Mouse (Mus musculus): ENCODE results near the gene Pitpnc1. TPM values are rescaled to one million over a fixed set of nuclear protein-coding genes. Genes with fewer than 3 reads are reported as not detected.

The Pitpnc1 gene
- polyA plus RNA-seq, 1 experiment from 2014 or later: 26.8 TPM

DNA sequence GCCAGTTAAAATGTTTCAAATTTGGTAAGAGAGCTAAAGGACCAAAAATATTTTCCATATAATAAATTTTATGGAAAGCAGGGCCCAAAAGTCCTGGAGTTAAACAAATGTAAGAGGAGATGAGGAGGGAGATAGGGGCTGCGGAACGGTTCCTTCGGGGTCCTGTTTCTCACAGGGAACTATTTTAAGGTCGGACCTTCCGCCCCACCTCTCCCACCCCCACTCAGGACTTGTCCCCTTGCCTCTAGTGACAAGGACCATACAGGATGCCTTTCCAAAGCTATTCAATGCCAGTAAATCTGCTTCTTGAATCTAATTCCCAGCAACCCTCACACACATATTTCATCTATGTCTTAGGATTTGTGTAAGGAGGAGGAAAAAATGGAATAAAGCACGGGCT is 100.8 kb downstream of the Pitpnc1 start:
- DNase-seq (ENCODE audit: low spot score): no peak
- Histone ChIP-seq H3K27ac (ENCODE audit: low read depth, low read length) (no peak overlapping the region), H3K4me2 (replicated peaks; ENCODE audit: low read depth, low read length) (no peak overlapping the region), H3K9ac (ENCODE audit: low read depth, low read length) (no peak overlapping the region), H3K36me3 (ENCODE audit: control insufficient read depth, insufficient read depth, low read length) (no peaks in the 10 kb centered on the region), H3K4me1 (replicated peaks; ENCODE audit: control insufficient read depth, insufficient read depth, low read length) (no peaks in the 10 kb centered on the region), H3K27me3 (ENCODE audit: control insufficient read depth, insufficient read depth, low read length) (no peaks in the 10 kb centered on the region), H3K4me3 (ENCODE audit: low read depth, low read length) (no peak overlapping the region), H3K9me3 (ENCODE audit: control insufficient read depth, low read length) (no peaks in the 10 kb centered on the region)
- 95% methylated on average over 6 of the region's 6 CpGs for WGBS
- ATAC-seq (ENCODE audit: low FRiP score): no peak

DNA sequence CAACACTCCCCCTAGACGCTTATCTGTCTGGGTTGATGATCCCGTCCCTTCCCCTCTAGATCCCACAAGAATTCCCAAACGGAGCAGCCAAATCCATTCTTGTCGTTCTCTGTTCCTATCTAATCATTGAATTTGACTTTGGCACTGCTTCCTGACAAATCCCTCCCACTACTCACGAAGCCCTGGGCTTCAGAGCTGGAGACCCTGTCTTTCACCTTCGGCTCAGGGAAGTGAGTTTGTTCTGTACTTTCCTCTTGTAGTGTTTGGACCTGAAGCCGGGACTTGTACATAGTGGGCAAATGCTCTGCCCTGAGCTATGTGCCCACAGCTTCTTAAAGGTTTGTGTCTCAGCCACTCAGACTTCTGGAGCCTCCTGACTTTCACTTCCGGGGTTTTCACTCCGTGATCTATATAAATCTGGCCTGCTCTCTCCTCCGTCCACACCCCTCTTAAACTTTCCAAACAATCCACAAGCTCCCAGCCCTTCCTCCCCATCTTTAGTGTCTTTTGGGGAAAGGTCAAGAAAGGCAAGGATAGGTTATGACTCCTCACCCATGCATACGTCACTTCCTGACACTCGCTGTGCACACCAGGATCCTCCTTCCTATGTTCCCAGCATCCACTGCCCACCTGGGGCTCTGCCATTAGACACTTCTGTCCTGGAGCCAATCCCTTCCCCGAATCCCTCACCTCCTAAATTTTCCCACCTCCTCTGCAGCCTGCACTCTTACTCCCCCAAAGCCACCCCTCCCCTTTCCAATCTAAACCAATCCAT is 104.4 kb downstream of the Pitpnc1 start:
- H3K27me3 ChIP-seq (ENCODE audit: control insufficient read depth, insufficient read depth, low read length): no peaks in the 10 kb centered on the region
- ATAC-seq (ENCODE audit: low FRiP score) (no peak), DNase-seq (ENCODE audit: low spot score) (no peak)
- H3K4me2 ChIP-seq (replicated peaks; ENCODE audit: low read depth, low read length): no peak overlapping the region
- no peak overlapping the region for H3K4me3 ChIP-seq (ENCODE audit: low read depth, low read length)
- WGBS: 79% methylated on average over 13 of the region's 13 CpGs
- no peaks in the 10 kb centered on the region for H3K4me1 ChIP-seq (replicated peaks; ENCODE audit: control insufficient read depth, insufficient read depth, low read length)
- H3K9me3 ChIP-seq (ENCODE audit: control insufficient read depth, low read length): no peaks in the 10 kb centered on the region
- no peaks in the 10 kb centered on the region for H3K36me3 ChIP-seq (ENCODE audit: control insufficient read depth, insufficient read depth, low read length)
- H3K27ac ChIP-seq (ENCODE audit: low read depth, low read length): no peak overlapping the region
- H3K9ac ChIP-seq (ENCODE audit: low read depth, low read length): no peak overlapping the region

DNA sequence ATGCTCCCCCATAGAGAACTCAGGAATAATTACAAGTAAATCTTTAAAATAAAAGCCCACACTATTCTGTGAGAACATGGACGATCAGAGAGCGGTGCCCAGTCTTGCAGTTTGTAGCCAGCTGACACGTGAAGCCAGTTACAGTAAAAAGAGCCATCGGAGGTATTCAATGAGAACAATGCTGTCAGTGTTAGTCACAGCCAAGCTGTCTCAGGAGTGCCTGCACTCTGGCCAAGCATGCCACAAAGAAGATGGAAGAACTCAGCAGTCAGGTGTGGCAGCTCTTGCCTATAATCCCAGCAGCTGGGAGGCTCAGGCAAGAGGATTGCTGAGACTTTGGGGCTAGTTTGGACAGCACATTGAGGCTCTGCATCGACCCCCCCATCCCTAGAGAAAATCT is 111.8 kb downstream of the Pitpnc1 start:
- H3K36me3 ChIP-seq (ENCODE audit: control insufficient read depth, insufficient read depth, low read length): no peaks in the 10 kb centered on the region
- H3K9me3 ChIP-seq (ENCODE audit: control insufficient read depth, low read length): no peaks in the 10 kb centered on the region
- no peak overlapping the region for H3K27ac ChIP-seq (ENCODE audit: low read depth, low read length)
- no peaks in the 10 kb centered on the region; the same call in 1 of the 2 replicates for H3K4me1 ChIP-seq (replicated peaks; ENCODE audit: control insufficient read depth, insufficient read depth, low read length)
- 80% methylated on average over 5 of the region's 5 CpGs for WGBS
- H3K4me3 ChIP-seq (ENCODE audit: low read depth, low read length): no peak overlapping the region
- H3K4me2 ChIP-seq (replicated peaks; ENCODE audit: low read depth, low read length): no peak overlapping the region
- ATAC-seq (ENCODE audit: low FRiP score) (no peak), DNase-seq (ENCODE audit: low spot score) (no peak)
- no peak overlapping the region for H3K9ac ChIP-seq (ENCODE audit: low read depth, low read length)
- no peaks in the 10 kb centered on the region for H3K27me3 ChIP-seq (ENCODE audit: control insufficient read depth, insufficient read depth, low read length)

DNA sequence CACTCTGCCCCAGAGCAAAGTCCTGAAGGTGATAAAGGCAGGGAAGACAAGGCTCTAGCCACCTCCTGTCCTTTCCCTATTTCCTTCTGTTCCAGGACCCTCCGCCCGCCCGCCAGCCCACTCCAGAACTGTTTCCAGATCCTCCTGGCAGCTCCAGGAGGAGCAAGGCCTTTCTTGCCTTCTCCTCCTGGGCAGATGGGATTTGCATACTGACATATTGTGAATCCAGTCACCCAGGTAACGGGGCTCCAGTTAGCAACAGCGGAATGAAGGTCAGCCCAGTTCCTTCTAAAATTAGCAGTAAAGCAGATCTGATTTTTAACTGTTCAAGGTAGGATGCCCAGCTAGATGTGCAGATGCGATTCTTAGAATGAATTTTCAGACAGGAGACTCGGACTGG is 114.3 kb downstream of the Pitpnc1 start:
- H3K4me3 ChIP-seq (ENCODE audit: low read depth, low read length): no peak overlapping the region
- H3K9ac ChIP-seq (ENCODE audit: low read depth, low read length): no peak overlapping the region
- no peaks in the 10 kb centered on the region for H3K36me3 ChIP-seq (ENCODE audit: control insufficient read depth, insufficient read depth, low read length)
- ATAC-seq (ENCODE audit: low FRiP score) (no peak), DNase-seq (ENCODE audit: low spot score) (no peak)
- 69% methylated on average over 7 of the region's 7 CpGs for WGBS
- no peaks in the 10 kb centered on the region for H3K9me3 ChIP-seq (ENCODE audit: control insufficient read depth, low read length)
- H3K27ac ChIP-seq (ENCODE audit: low read depth, low read length): no peak overlapping the region
- H3K4me2 ChIP-seq (replicated peaks; ENCODE audit: low read depth, low read length): no peak overlapping the region
- no peaks in the 10 kb centered on the region for H3K27me3 ChIP-seq (ENCODE audit: control insufficient read depth, insufficient read depth, low read length)
- no peaks in the 10 kb centered on the region; the same call in 1 of the 2 replicates for H3K4me1 ChIP-seq (replicated peaks; ENCODE audit: control insufficient read depth, insufficient read depth, low read length)

DNA sequence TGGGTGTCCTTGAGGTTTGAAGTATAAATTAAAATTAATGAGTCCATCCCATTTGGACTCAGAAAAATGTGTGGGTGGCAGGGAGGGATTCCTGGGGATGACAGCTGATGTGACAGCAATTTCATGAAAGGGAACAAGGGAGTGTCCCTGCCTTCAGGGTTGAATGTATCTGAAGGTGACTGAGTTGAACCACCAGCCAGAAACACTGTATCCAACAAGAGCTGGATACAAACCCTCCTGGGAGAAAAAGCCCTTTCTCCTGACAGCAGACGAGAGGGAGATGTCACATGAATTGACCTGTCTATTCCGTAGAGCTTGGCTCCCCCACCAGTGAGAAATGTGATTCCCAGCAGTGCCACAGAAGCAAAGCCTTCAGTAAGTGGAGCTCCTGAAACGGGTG is 115.0 kb downstream of the Pitpnc1 start:
- H3K9ac ChIP-seq (ENCODE audit: low read depth, low read length): no peak overlapping the region
- no peak for ATAC-seq (ENCODE audit: low FRiP score)
- no peak overlapping the region for H3K4me2 ChIP-seq (replicated peaks; ENCODE audit: low read depth, low read length)
- no peaks in the 10 kb centered on the region; the same call in 1 of the 2 replicates for H3K4me1 ChIP-seq (replicated peaks; ENCODE audit: control insufficient read depth, insufficient read depth, low read length)
- no peaks in the 10 kb centered on the region for H3K27me3 ChIP-seq (ENCODE audit: control insufficient read depth, insufficient read depth, low read length)
- H3K9me3 ChIP-seq (ENCODE audit: control insufficient read depth, low read length): no peaks in the 10 kb centered on the region
- WGBS: 52% methylated on average over 3 of the region's 3 CpGs
- no peak overlapping the region for H3K4me3 ChIP-seq (ENCODE audit: low read depth, low read length)
- no peak overlapping the region for H3K27ac ChIP-seq (ENCODE audit: low read depth, low read length)
- no peak for DNase-seq (ENCODE audit: low spot score)
- no peaks in the 10 kb centered on the region for H3K36me3 ChIP-seq (ENCODE audit: control insufficient read depth, insufficient read depth, low read length)

DNA sequence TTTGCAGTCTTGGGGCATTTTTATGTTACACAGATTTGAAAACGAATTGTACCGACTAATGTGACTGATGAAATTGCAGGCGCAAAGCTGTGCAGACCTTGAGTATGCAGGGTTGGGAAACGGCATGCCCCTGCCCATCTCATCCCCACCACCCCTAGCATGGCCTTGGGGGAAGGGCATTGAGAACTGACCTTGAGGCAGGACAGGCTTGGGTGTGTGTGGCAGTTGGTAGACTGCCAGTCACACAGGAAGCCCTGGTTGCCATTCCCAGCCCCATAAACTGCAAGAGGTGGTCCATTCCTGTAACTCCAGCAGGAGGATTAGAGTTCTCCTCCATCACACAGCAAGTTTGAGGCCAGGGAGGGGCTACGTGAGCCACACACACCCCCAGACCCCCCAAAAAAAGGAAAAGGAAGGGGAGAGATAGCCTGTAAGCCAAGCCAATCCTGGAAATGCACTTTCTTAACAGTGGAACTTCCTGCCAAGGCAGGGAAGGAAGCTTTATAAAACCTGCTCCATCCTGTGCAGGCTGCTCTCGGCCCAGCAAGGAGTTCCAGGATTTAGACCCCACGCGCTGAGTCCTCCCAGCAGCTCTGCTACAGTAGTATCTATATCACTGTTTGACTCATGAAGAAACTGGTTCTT is 115.9 kb downstream of the Pitpnc1 start:
- no peak overlapping the region for H3K9ac ChIP-seq (ENCODE audit: low read depth, low read length)
- H3K4me2 ChIP-seq (replicated peaks; ENCODE audit: low read depth, low read length): no peak overlapping the region
- no peak for DNase-seq (ENCODE audit: low spot score)
- no peaks in the 10 kb centered on the region; the same call in 1 of the 2 replicates for H3K4me1 ChIP-seq (replicated peaks; ENCODE audit: control insufficient read depth, insufficient read depth, low read length)
- H3K27me3 ChIP-seq (ENCODE audit: control insufficient read depth, insufficient read depth, low read length): no peaks in the 10 kb centered on the region
- ATAC-seq (ENCODE audit: low FRiP score): no peak
- H3K4me3 ChIP-seq (ENCODE audit: low read depth, low read length): no peak overlapping the region
- H3K9me3 ChIP-seq (ENCODE audit: control insufficient read depth, low read length): no peaks in the 10 kb centered on the region
- H3K36me3 ChIP-seq (ENCODE audit: control insufficient read depth, insufficient read depth, low read length): no peaks in the 10 kb centered on the region
- H3K27ac ChIP-seq (ENCODE audit: low read depth, low read length): no peak overlapping the region
- WGBS: 91% methylated on average over 8 of the region's 8 CpGs

DNA sequence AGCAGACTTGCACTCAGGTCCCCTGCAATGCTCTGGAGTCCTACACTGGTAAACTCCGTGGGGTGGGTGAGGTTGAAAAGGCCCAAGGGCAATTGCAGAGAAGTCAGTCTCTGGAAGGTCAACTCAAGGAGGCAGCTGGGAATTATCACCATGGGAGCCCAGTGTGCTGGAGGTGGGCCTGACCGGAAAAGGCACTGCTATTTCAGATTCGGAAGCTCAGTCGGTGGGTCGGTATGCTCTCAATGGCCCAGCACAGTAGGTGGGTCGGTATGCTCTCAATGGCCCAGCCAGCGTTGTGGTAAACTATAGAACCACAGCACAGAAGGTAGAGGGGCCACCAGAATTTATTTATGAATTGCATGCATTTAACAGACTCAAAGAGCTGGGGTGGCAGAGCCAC is 117.9 kb downstream of the Pitpnc1 start:
- no peak overlapping the region for H3K4me3 ChIP-seq (ENCODE audit: low read depth, low read length)
- H3K27me3 ChIP-seq (ENCODE audit: control insufficient read depth, insufficient read depth, low read length): no peaks in the 10 kb centered on the region
- H3K36me3 ChIP-seq (ENCODE audit: control insufficient read depth, insufficient read depth, low read length): no peaks in the 10 kb centered on the region
- no peaks in the 10 kb centered on the region; the same call in 1 of the 2 replicates for H3K4me1 ChIP-seq (replicated peaks; ENCODE audit: control insufficient read depth, insufficient read depth, low read length)
- H3K9ac ChIP-seq (ENCODE audit: low read depth, low read length): no peak overlapping the region
- 10% methylated on average over 7 of the region's 7 CpGs for WGBS
- H3K4me2 ChIP-seq (replicated peaks; ENCODE audit: low read depth, low read length): no peak overlapping the region
- H3K27ac ChIP-seq (ENCODE audit: low read depth, low read length): no peak overlapping the region
- no peak for ATAC-seq (ENCODE audit: low FRiP score)
- no peak for DNase-seq (ENCODE audit: low spot score)
- H3K9me3 ChIP-seq (ENCODE audit: control insufficient read depth, low read length): no peaks in the 10 kb centered on the region

DNA sequence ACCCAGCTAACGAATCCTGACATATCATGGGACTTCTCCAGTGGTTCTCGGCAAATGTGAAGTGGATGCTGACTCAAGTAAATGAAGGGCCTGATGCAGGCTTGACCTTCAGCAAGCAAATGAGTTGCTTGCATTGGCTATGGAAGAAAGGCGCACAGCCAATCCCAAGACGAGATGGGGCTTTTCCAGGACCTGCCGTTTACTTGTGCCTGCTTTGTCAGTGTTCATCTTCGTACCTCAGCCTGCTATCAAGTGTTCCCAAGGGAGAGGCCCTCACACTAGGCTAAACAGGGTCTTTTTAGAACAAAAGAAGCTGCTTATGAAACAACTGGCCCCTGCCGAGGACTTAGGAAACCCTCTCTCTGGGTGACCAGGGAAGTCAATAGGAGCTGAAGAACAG is 120.7 kb downstream of the Pitpnc1 start:
- no peak overlapping the region for H3K4me3 ChIP-seq (ENCODE audit: low read depth, low read length)
- no peaks in the 10 kb centered on the region for H3K9me3 ChIP-seq (ENCODE audit: control insufficient read depth, low read length)
- no peaks in the 10 kb centered on the region for H3K4me1 ChIP-seq (replicated peaks; ENCODE audit: control insufficient read depth, insufficient read depth, low read length)
- no peaks in the 10 kb centered on the region for H3K36me3 ChIP-seq (ENCODE audit: control insufficient read depth, insufficient read depth, low read length)
- ATAC-seq (ENCODE audit: low FRiP score) (no peak), DNase-seq (ENCODE audit: low spot score) (no peak)
- WGBS: 86% methylated on average over 7 of the region's 7 CpGs
- H3K4me2 ChIP-seq (replicated peaks; ENCODE audit: low read depth, low read length): no peak overlapping the region
- H3K27ac ChIP-seq (ENCODE audit: low read depth, low read length): no peak overlapping the region
- H3K27me3 ChIP-seq (ENCODE audit: control insufficient read depth, insufficient read depth, low read length): no peaks in the 10 kb centered on the region
- no peak overlapping the region for H3K9ac ChIP-seq (ENCODE audit: low read depth, low read length)

DNA sequence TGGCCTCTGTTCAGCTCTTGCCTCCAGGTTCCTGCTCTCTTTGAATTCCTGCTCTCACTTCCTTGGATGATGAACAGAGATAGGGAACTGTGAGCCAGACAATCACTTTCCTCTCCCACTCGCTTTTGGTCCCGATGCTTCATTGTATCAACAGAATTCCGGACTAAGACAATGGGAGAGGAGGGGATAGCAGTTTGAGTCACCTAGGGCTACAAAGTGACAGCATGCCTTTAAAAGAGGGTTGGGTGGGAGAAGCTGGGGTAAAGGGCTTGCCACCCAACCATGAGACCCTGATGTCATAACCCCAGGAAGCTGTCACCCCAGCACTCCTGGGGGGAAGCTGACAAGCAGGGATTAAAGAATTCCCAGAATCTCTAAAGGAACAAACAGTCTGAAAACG is 127.5 kb downstream of the Pitpnc1 start:
- no peaks in the 10 kb centered on the region for H3K27me3 ChIP-seq (ENCODE audit: control insufficient read depth, insufficient read depth, low read length)
- ATAC-seq (ENCODE audit: low FRiP score): no peak
- H3K9me3 ChIP-seq (ENCODE audit: control insufficient read depth, low read length): no peaks in the 10 kb centered on the region
- H3K36me3 ChIP-seq (ENCODE audit: control insufficient read depth, insufficient read depth, low read length): no peaks in the 10 kb centered on the region
- no peak overlapping the region for H3K27ac ChIP-seq (ENCODE audit: low read depth, low read length)
- no peak for DNase-seq (ENCODE audit: low spot score)
- no peak overlapping the region for H3K4me2 ChIP-seq (replicated peaks; ENCODE audit: low read depth, low read length)
- H3K9ac ChIP-seq (ENCODE audit: low read depth, low read length): no peak overlapping the region
- WGBS: 82% methylated on average over 4 of the region's 4 CpGs
- H3K4me3 ChIP-seq (ENCODE audit: low read depth, low read length): no peak overlapping the region
- H3K4me1 ChIP-seq (replicated peaks; ENCODE audit: control insufficient read depth, insufficient read depth, low read length): no peaks in the 10 kb centered on the region

All from hindbrain, embryonic 11.5 days (tissue).